Mouse (Mus musculus): Measurements from ENCODE around the gene Folr2.

The Folr2 gene

GRCm38 (mm10) chr7:101857094-101857493 is at the start of gene Folr2:
Gene Folr2, minus strand, starts transcription at chr7:101857194.
- CTCF ChIA-PET: no interaction called here

GRCm38 (mm10) chr7:101906696-101907095 is 49.7 kb upstream of the Folr2 start:
- CTCF ChIA-PET: no interaction called here

- CTCF ChIA-PET: no interaction called here
Observed at GRCm38 (mm10) chr7:101906287-101906681, 49.3 kb upstream of the Folr2 start, which contains the start of gene Tomt. Gene Tomt, minus strand, starts transcription at chr7:101906359.

GRCm38 (mm10) chr7:101905561-101906286 is 48.7 kb upstream of the Folr2 start, which contains the start of gene Lamtor1:
Gene Lamtor1, plus strand, starts transcription at chr7:101905904.
- CTCF ChIA-PET: no interaction called here

GRCm38 (mm10) chr7:101902846-101903245 is 45.9 kb upstream of the Folr2 start:
- CTCF ChIA-PET: no interaction called here

GRCm38 (mm10) chr7:101901969-101902368 is 45.0 kb upstream of the Folr2 start:
- CTCF ChIA-PET: interaction anchor here (0.6 kb wide), 1 partner anchor 44 kb away, joined by 3 read pairs; no protein-coding TSS in a partner anchor

GRCm38 (mm10) chr7:101900331-101901097 is 43.5 kb upstream of the Folr2 start:
- CTCF ChIA-PET: interaction anchor here (0.5 kb wide), 1 partner anchor 378 kb away, joined by 3 read pairs; no protein-coding TSS in a partner anchor

- CTCF ChIA-PET: interaction anchor here (0.6 kb wide), 1 partner anchor 34 kb away, joined by 16 read pairs; no protein-coding TSS in a partner anchor
Observed at GRCm38 (mm10) chr7:101896104-101897066, 39.4 kb upstream of the Folr2 start.

- CTCF ChIA-PET: no interaction called here
Observed at GRCm38 (mm10) chr7:101895695-101896094, 38.7 kb upstream of the Folr2 start.

- CTCF ChIA-PET: interaction anchor here (0.6 kb wide), 1 partner anchor 67 kb away, joined by 3 read pairs; no protein-coding TSS in a partner anchor
Observed at GRCm38 (mm10) chr7:101888460-101888859, 31.5 kb upstream of the Folr2 start.

GRCm38 (mm10) chr7:101886274-101886673 is 29.3 kb upstream of the Folr2 start:
- CTCF ChIA-PET: no interaction called here

GRCm38 (mm10) chr7:101884160-101884559 is 27.2 kb upstream of the Folr2 start:
- CTCF ChIA-PET: interaction anchor here (0.5 kb wide), 1 partner anchor 103 kb away, joined by 3 read pairs; no protein-coding TSS in a partner anchor

GRCm38 (mm10) chr7:101882413-101883154 is 25.6 kb upstream of the Folr2 start:
- CTCF ChIA-PET: no interaction called here

GRCm38 (mm10) chr7:101880855-101881254 is 23.9 kb upstream of the Folr2 start:
- CTCF ChIA-PET: no interaction called here

- CTCF ChIA-PET: interaction anchor here (0.6 to 0.7 kb wide), 2 partner anchors 38 to 106 kb away, joined by 3 to 6 read pairs; no protein-coding TSS in a partner anchor
Observed at GRCm38 (mm10) chr7:101875978-101876377, 19.0 kb upstream of the Folr2 start.

- CTCF ChIA-PET: no interaction called here
Observed at GRCm38 (mm10) chr7:101871296-101871695, 14.3 kb upstream of the Folr2 start.

- CTCF ChIA-PET: no interaction called here
Observed at GRCm38 (mm10) chr7:101870629-101871028, 13.6 kb upstream of the Folr2 start, which contains the start of gene Folr1. Gene Folr1, minus strand, starts transcription at chr7:101870788.

- CTCF ChIA-PET: no interaction called here
Observed at GRCm38 (mm10) chr7:101869163-101869500, 12.1 kb upstream of the Folr2 start.

- CTCF ChIA-PET: no interaction called here
Observed at GRCm38 (mm10) chr7:101868241-101869162, 11.5 kb upstream of the Folr2 start.

GRCm38 (mm10) chr7:101867482-101867881 is 10.5 kb upstream of the Folr2 start:
- CTCF ChIA-PET: no interaction called here

All from spleen, embryonic (tissue).